In the genomic region with DNA sequence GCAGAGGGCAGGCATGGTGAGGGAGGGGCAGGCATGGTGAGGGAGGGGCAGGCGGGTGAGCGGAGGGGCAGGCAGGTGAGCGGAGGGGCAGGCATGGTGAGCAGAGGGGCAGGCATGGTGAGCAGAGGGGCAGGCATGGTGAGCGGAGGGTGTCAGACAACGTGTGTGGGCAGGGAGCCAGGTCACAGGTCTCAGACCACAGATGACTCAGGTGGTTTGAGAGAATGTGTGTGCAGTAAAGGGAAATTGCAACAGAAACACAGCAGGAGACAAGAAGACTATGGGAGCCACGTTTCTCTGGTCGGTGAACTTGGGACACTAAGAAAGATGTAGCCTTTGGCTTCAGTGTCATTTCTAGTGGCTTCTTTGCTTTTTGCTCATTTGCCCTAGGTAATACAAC, we compare ENCODE assay signal across 30 mouse cellular contexts. TPM values are rescaled to one million over a fixed set of nuclear protein-coding genes. Genes with fewer than 3 reads are reported as not detected.
A peak's percentile ranks its signal among the peaks of the same experiment; 100 is the strongest.
DNase-seq lines count a peak whose midpoint lies in the region; ATAC-seq and TF ChIP-seq lines count a peak whose summit lies in the region.
"Had no signal": no experiment of that assay in that cellular context is flagged by ENCODE, and none has a peak within 500 bp of the region (broad histone marks: within the 10 kb centered on the region; RNA-seq: fewer than 3 reads in every experiment).

No protein-coding gene starts in this region.

- 81% methylated on average over 7 of the region's 7 CpGs for WGBS in midbrain, postnatal 0 days

- H3K4me3 ChIP-seq in E14TG2a.4 (replicated peaks; ENCODE audit: low read length), result peak overlapping the region; percentile 41
- no peak overlapping the region for H3K4me3 ChIP-seq in midbrain, postnatal 0 days (ENCODE audit: low read depth, low read length)
- H3K4me3 ChIP-seq: erythroblast, embryonic 14.5 days; heart, embryonic 15.5 days; hindbrain, embryonic 12.5 days; left cerebral cortex, adult 2 months; limb, embryonic 12.5 days; liver, embryonic 15.5 days; lung, embryonic 15.5 days; midbrain, embryonic 15.5 days had no signal

- no peak overlapping the region for H3K27ac ChIP-seq in midbrain, postnatal 0 days (ENCODE audit: low read depth, low read length)
- H3K27ac ChIP-seq: heart, embryonic 15.5 days; hindbrain, embryonic 12.5 days; left cerebral cortex, adult 2 months; limb, embryonic 12.5 days; liver, embryonic 15.5 days; lung, embryonic 15.5 days; midbrain, embryonic 15.5 days had no signal

- 0 out of 2 replicates have a peak, but pooled peaks cover 2% of the 10 kb centered on the region for H3K4me1 ChIP-seq in E14TG2a.4 (replicated peaks; ENCODE audit: low read depth, low read length)
- no peaks in the 10 kb centered on the region for H3K4me1 ChIP-seq in midbrain, postnatal 0 days (ENCODE audit: insufficient read depth, low read length)
- H3K4me1 ChIP-seq: liver, embryonic 15.5 days had no signal

- no peak overlapping the region for H3K9ac ChIP-seq in midbrain, postnatal 0 days (replicated peaks; ENCODE audit: low read length, poor library complexity, severe bottlenecking)
- H3K9ac ChIP-seq: heart, embryonic 15.5 days; hindbrain, embryonic 12.5 days; limb, embryonic 12.5 days; liver, embryonic 15.5 days; lung, embryonic 15.5 days; midbrain, embryonic 15.5 days had no signal

- TF ChIP-seq CTCF in E14TG2a.4 (conservative IDR thresholded peaks at IDR 0.05; ENCODE audit: low read length), result no peak
- TF ChIP-seq CTCF in midbrain, postnatal 0 days (IDR thresholded peaks at IDR 0.05), result no peak

- H3K9me3 ChIP-seq in E14TG2a.4 (ENCODE audit: low read length), result no peaks in the 10 kb centered on the region
- H3K9me3 ChIP-seq in midbrain, postnatal 0 days (ENCODE audit: low read length), result no peaks in the 10 kb centered on the region
- H3K9me3 ChIP-seq: heart, embryonic 15.5 days; hindbrain, embryonic 12.5 days; limb, embryonic 12.5 days; liver, embryonic 15.5 days; lung, embryonic 15.5 days; midbrain, embryonic 15.5 days had no signal

- DNase-seq in 3134 (ENCODE audit: extremely low read depth, insufficient read length, low spot score), result peak; percentile 15
- DNase-seq in lung, adult 18-20 months, result no peak
- DNase-seq in testis, postnatal 14 days (ENCODE audit: low spot score), result no peak
- DNase-seq in midbrain, postnatal 0 days (ENCODE audit: low spot score), result no peak
- DNase-seq: adrenal gland, adult 2 months; adrenal gland, postnatal 36 days; cerebellum, adult 18-20 months; cerebellum, postnatal 10 days; kidney, adult 9 months; lung, postnatal 36 days; right cerebral cortex, postnatal 4 days; thymus, postnatal 14 days had no signal

- H3K36me3 ChIP-seq in E14TG2a.4 (ENCODE audit: insufficient read depth, low read length), result no peaks in the 10 kb centered on the region
- no peaks in the 10 kb centered on the region for H3K36me3 ChIP-seq in midbrain, postnatal 0 days (ENCODE audit: insufficient read depth, low read length)
- H3K36me3 ChIP-seq: heart, embryonic 15.5 days; hindbrain, embryonic 12.5 days; limb, embryonic 12.5 days; liver, embryonic 15.5 days; lung, embryonic 15.5 days; midbrain, embryonic 15.5 days had no signal

- no peak overlapping the region for H3K4me2 ChIP-seq in midbrain, postnatal 0 days (ENCODE audit: low read depth, low read length, poor library complexity, severe bottlenecking)
- H3K4me2 ChIP-seq: heart, embryonic 15.5 days; hindbrain, embryonic 12.5 days; limb, embryonic 12.5 days; liver, embryonic 15.5 days; lung, embryonic 15.5 days; midbrain, embryonic 15.5 days had no signal

- no peaks in the 10 kb centered on the region for H3K27me3 ChIP-seq in E14TG2a.4 (ENCODE audit: insufficient read depth, low read length)
- H3K27me3 ChIP-seq in midbrain, postnatal 0 days (ENCODE audit: insufficient read depth, low read length), result no peaks in the 10 kb centered on the region
- H3K27me3 ChIP-seq: CH12.LX; heart, embryonic 15.5 days; hindbrain, embryonic 12.5 days; limb, embryonic 12.5 days; liver, embryonic 15.5 days; lung, embryonic 15.5 days; midbrain, embryonic 15.5 days had no signal

- peak; percentile 52 for ATAC-seq in common myeloid progenitor, adult 5-6 weeks (replicated peaks; ENCODE audit: low read depth, poor library complexity, severe bottlenecking)
- ATAC-seq in megakaryocyte progenitor cell, adult 5-6 weeks (replicated peaks; ENCODE audit: poor library complexity), result peak; percentile 81
- no peak for ATAC-seq in midbrain, postnatal 0 days (ENCODE audit: low FRiP score)
- ATAC-seq: activated CD4-positive, CD25-positive, alpha-beta regulatory T cell, adult 4 months; forebrain, embryonic 16.5 days; intestine, embryonic 16.5 days; midbrain, embryonic 15.5 days had no signal

RNA-seq across cellular contexts. Expression of a gene that starts 8.6 kb away (rescaled TPM):
- not detected in 2 replicates for total RNA-seq in common myeloid progenitor, adult 5-6 weeks (2017)
- total RNA-seq in megakaryocyte progenitor cell, adult 5-6 weeks (2015), result not detected in 2 replicates
- total RNA-seq in megakaryocyte progenitor cell, adult 5-6 weeks (2017), result not detected in 2 replicates
- 0.33 TPM in 1 of 2 replicates, not detected in the other for total RNA-seq in midbrain, postnatal 0 days (2014; rRNA removed)
- polyA plus RNA-seq in midbrain, postnatal 0 days (2015; fragmentation: Nextera tagmentation; extraction: Ambion mirVana), result 0.13 and 0.26 TPM in 2 replicates
- total RNA-seq: liver, adult 2 months had no signal
- polyA plus RNA-seq: activated CD4-positive, CD25-positive, alpha-beta regulatory T cell, adult 4 months; C2C12; erythroblast, embryonic 14.5 days; forebrain, embryonic 16.5 days; liver, adult 2 months; testis, adult 2 months had no signal
